ENCODE assay signal across 8 mouse cellular contexts in the genomic region with DNA sequence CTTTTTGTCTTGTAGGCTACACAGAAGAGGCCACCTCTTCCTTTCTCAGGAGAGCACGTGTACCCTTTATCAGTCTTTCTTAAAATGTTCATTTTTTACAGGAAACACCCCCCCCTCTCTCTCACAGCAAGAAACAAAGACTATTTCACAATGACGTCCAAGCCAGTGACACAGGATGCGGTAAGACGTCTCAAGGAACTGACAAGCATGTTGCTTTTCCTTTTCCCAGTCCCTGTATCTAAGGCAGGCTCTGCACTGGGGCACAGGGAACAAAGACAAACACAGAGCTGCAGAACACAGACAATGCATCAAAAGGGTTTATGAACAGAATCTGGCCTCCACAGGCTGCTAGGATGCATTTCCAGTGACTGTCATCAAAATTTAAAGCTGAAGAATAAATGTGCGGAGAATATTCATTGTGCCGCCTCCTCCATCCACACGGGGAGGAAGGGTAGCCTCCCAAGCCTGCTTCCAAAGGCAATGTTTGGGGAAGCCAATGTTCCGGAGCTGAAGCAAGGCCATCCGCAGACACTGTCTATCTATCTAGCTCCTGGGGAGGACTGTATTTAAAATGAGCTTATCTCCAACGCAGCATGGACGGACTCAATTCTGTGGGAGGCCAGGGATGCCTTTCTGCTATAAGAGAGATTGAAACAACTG. TPM values are rescaled to one million over a fixed set of nuclear protein-coding genes. Genes with fewer than 3 reads are reported as not detected.
DNase-seq lines count a peak whose midpoint lies in the region; ATAC-seq lines count a peak whose summit lies in the region.

No protein-coding gene starts in this region.

- DNase-seq in frontal cortex, postnatal 36 days (ENCODE audit: low spot score in 2 of 2) = peak; percentile 27 to 28
- no peak for DNase-seq in frontal cortex, postnatal 25 days (ENCODE audit: low spot score in 2 of 2)
- DNase-seq in lung, postnatal 14 days = no peak
- DNase-seq in induced T-regulatory cell, adult 2 months (ENCODE audit: low read depth) = peak; percentile 94
- DNase-seq in adipocyte (ENCODE audit: low spot score) = no peak
- no peak for DNase-seq in Muller cell, postnatal 12 days (ENCODE audit: inconsistent ontology term)

- H3K9me3 ChIP-seq in lung, embryonic 16.5 days (ENCODE audit: control insufficient read depth, low read length) = no peaks in the 10 kb centered on the region
- no peaks in the 10 kb centered on the region for H3K9me3 ChIP-seq in neural tube, embryonic 14.5 days (ENCODE audit: control insufficient read depth, low read length)

- ATAC-seq in lung, embryonic 16.5 days (ENCODE audit: low read depth) = peak; percentile 45; the same call in 1 of the 2 replicates
- no peak for ATAC-seq in neural tube, embryonic 14.5 days (ENCODE audit: low read depth)

- no peak overlapping the region for H3K4me3 ChIP-seq in lung, embryonic 16.5 days (ENCODE audit: low read length)
- no peak overlapping the region for H3K4me3 ChIP-seq in neural tube, embryonic 14.5 days (ENCODE audit: low read depth, low read length)

- peaks cover 3% of the 10 kb centered on the region; the same call in 1 of the 2 replicates for H3K36me3 ChIP-seq in lung, embryonic 16.5 days (ENCODE audit: control insufficient read depth, insufficient read depth, low read length)
- no peaks in the 10 kb centered on the region for H3K36me3 ChIP-seq in neural tube, embryonic 14.5 days (ENCODE audit: control insufficient read depth, insufficient read depth, low read length)

- no peak overlapping the region for H3K9ac ChIP-seq in lung, embryonic 16.5 days (ENCODE audit: low read length)
- H3K9ac ChIP-seq in neural tube, embryonic 14.5 days (replicated peaks; ENCODE audit: low read depth, low read length) = no peak overlapping the region

- H3K4me1 ChIP-seq in lung, embryonic 16.5 days (replicated peaks; ENCODE audit: control insufficient read depth, insufficient read depth, low read length) = no peaks in the 10 kb centered on the region
- H3K4me1 ChIP-seq in neural tube, embryonic 14.5 days (ENCODE audit: control insufficient read depth, insufficient read depth, low read length) = no peaks in the 10 kb centered on the region

- 62% methylated on average over 11 of the region's 11 CpGs for WGBS in lung, embryonic 16.5 days
- WGBS in neural tube, embryonic 14.5 days = 58% methylated on average over 11 of the region's 11 CpGs

- no peaks in the 10 kb centered on the region for H3K27me3 ChIP-seq in lung, embryonic 16.5 days (ENCODE audit: control insufficient read depth, insufficient read depth, low read depth, low read length)
- no peaks in the 10 kb centered on the region for H3K27me3 ChIP-seq in neural tube, embryonic 14.5 days (ENCODE audit: control insufficient read depth, insufficient read depth, low read length)

- no peak overlapping the region for H3K4me2 ChIP-seq in lung, embryonic 16.5 days (ENCODE audit: low read depth, low read length)
- no peak overlapping the region for H3K4me2 ChIP-seq in neural tube, embryonic 14.5 days (ENCODE audit: low read depth, low read length)

- H3K27ac ChIP-seq in lung, embryonic 16.5 days (ENCODE audit: low read length) = 0 out of 2 replicates have a peak overlapping the region, but pooled peaks have one; percentile 27
- peak overlapping the region; percentile 28; the same call in 1 of the 2 replicates for H3K27ac ChIP-seq in neural tube, embryonic 14.5 days (ENCODE audit: low read depth, low read length)

RNA-seq across cellular contexts. Expression of a gene that starts 48.7 kb away (rescaled TPM):
- 5.5 and 5.8 TPM in 2 replicates for polyA plus RNA-seq in lung, embryonic 16.5 days (2015; fragmentation: Nextera tagmentation; extraction: Ambion mirVana)
- 7.4 and 7.6 TPM in 2 replicates for polyA plus RNA-seq in neural tube, embryonic 14.5 days (2014; fragmentation: Nextera tagmentation; extraction: Ambion mirVana)

Comparison
In these comparisons a context has a peak if more than half of its experiments do, and no peak if none do; other contexts are left out.
1. DNase-seq: peak in frontal cortex, postnatal 36 days (2 of 2) and induced T-regulatory cell, adult 2 months (single experiment); none in frontal cortex, postnatal 25 days (0 of 2), lung, postnatal 14 days (single experiment), adipocyte (single experiment) and Muller cell, postnatal 12 days (single experiment).